Mouse (Mus musculus): ENCODE data around the gene Cldn7. TPM values are rescaled to one million over a fixed set of nuclear protein-coding genes. Genes with fewer than 3 reads are reported as not detected.

Cldn7 gene
- total and polyA plus RNA-seq, 2 experiments from 2014 or later = 0.57 TPM; not detected in 1

- DNase-seq (ENCODE audit: low spot score) = no peak
Measured at GRCm38 (mm10) chr11:69956218-69956617, 8.4 kb upstream of the Cldn7 start.

DNA sequence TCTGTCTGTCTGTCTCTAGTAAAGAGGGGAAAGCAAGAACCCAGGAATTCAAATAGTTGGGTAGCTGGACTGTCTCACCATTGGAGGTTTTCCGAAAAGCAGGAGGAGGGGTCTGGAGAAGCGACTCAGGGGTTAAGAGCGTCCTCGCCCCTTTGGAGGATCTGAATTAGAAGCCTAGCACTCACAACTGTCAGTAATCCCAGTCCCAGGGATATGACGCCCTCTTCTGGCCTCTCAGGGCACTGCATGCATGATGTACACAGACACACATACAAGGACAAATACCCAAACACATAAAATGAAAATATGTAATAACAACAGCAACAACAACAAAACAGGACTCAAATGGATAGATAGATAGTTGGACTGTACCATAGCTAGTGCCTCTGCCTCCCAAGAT is 4.0 kb upstream of the Cldn7 start:
- Histone ChIP-seq H3K9me3 (ENCODE audit: low read length) (no peaks in the 10 kb centered on the region), H3K27ac (ENCODE audit: low read depth, low read length) (no peak overlapping the region), H3K4me3 (ENCODE audit: low read depth, low read length) (no peak overlapping the region), H3K4me1 (ENCODE audit: insufficient read depth, low read length) (no peaks in the 10 kb centered on the region), H3K27me3 (ENCODE audit: insufficient read depth, low read length) (peaks cover 30% of the 10 kb centered on the region), H3K36me3 (ENCODE audit: insufficient read depth, low read length) (no peaks in the 10 kb centered on the region), H3K9ac (replicated peaks; ENCODE audit: low read length, poor library complexity, severe bottlenecking) (no peak overlapping the region), H3K4me2 (ENCODE audit: low read depth, low read length, poor library complexity, severe bottlenecking) (no peak overlapping the region)
- DNase-seq (ENCODE audit: low spot score) (no peak), ATAC-seq (ENCODE audit: low FRiP score) (no peak)
- WGBS = 24% methylated on average over 5 of the region's 5 CpGs
- TF ChIP-seq CTCF (IDR thresholded peaks at IDR 0.05) = peak; percentile 53

More at GRCm38 (mm10) chr11:69956218-69956617, 8.4 kb upstream of the Cldn7 start:
- TF ChIP-seq CTCF (IDR thresholded peaks at IDR 0.05) = no peak
- no peak for ATAC-seq (ENCODE audit: low FRiP score)
- H3K36me3 ChIP-seq (ENCODE audit: insufficient read depth, low read length) = no peaks in the 10 kb centered on the region
- H3K27me3 ChIP-seq (ENCODE audit: insufficient read depth, low read length) = no peaks in the 10 kb centered on the region
- no peak overlapping the region for H3K4me2 ChIP-seq (ENCODE audit: low read depth, low read length, poor library complexity, severe bottlenecking)
- H3K4me3 ChIP-seq (ENCODE audit: low read depth, low read length) = no peak overlapping the region
- no peak overlapping the region for H3K27ac ChIP-seq (ENCODE audit: low read depth, low read length)
- no peak overlapping the region for H3K9ac ChIP-seq (replicated peaks; ENCODE audit: low read length, poor library complexity, severe bottlenecking)
- no peaks in the 10 kb centered on the region for H3K4me1 ChIP-seq (ENCODE audit: insufficient read depth, low read length)
- no peaks in the 10 kb centered on the region for H3K9me3 ChIP-seq (ENCODE audit: low read length)
- 78% methylated on average over 1 of the region's 1 CpGs for WGBS

DNA sequence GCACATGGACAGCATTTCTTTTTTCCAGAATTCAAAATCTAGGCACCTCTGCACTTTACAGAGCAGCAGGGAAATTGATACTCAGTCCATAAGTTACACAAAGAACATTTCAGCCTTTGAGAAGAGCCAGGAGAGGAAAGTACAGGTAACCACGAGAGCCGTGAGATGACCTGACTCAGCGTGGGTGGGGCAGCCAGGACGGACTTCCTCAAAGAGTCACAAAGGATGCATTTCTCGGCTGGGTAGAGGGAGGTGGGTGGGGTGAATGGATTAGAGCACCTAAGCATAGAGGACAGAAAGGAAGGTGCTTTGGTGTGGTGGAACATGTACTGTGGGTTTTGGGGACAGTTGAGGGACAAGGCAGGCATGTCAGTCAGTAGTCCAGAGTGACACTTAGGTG is 2.7 kb upstream of the Cldn7 start:
- Histone ChIP-seq H3K4me3 (ENCODE audit: low read depth, low read length) (no peak overlapping the region), H3K9ac (replicated peaks; ENCODE audit: low read length, poor library complexity, severe bottlenecking) (no peak overlapping the region), H3K4me1 (ENCODE audit: insufficient read depth, low read length) (no peaks in the 10 kb centered on the region), H3K4me2 (ENCODE audit: low read depth, low read length, poor library complexity, severe bottlenecking) (no peak overlapping the region), H3K27me3 (ENCODE audit: insufficient read depth, low read length) (peaks cover 42% of the 10 kb centered on the region), H3K27ac (ENCODE audit: low read depth, low read length) (no peak overlapping the region), H3K9me3 (ENCODE audit: low read length) (no peaks in the 10 kb centered on the region), H3K36me3 (ENCODE audit: insufficient read depth, low read length) (no peaks in the 10 kb centered on the region)
- ATAC-seq (ENCODE audit: low FRiP score) (no peak), DNase-seq (ENCODE audit: low spot score) (no peak)
- TF ChIP-seq CTCF (IDR thresholded peaks at IDR 0.05) = no peak
- 53% methylated on average over 5 of the region's 5 CpGs for WGBS

DNA sequence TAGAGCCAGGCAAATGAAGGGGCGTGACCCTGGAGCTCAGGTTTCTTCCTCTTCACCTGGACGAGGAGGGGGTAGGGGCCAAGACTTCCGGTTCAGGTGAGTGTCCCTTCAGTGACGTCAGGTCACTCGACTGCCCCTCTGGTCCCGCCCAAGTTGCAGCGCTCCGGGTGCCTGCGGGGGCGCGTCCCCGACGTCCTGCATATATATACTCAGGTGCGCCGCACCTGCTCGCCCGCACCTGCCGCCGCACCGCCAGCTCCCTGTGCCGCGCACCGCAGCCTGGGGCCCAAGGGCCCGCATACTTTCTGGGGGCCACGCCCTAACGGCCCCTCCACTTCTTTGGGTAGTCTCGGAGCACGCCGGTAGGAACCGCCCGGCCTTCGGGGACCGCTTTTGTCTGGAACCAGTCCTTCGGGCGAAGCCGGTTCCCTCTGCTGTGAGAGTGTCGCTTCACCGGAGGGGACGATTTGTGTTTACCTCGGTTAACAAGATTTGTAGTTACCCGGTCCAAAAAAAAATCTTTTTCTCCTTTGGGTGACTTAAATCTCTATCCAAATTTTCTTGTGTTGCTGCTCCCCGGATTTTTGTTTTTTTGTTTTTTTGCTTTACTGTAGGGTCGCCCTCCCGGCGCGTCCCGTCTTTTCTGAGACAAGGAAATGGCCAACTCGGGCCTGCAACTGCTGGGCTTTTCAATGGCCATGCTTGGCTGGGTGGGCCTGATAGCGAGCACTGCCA is 859 bp downstream of the Cldn7 start:
- Histone ChIP-seq H3K27ac (ENCODE audit: low read depth, low read length) (no peak overlapping the region), H3K9ac (replicated peaks; ENCODE audit: low read length, poor library complexity, severe bottlenecking) (no peak overlapping the region), H3K36me3 (ENCODE audit: insufficient read depth, low read length) (peaks cover 13% of the 10 kb centered on the region), H3K27me3 (ENCODE audit: insufficient read depth, low read length) (peaks cover 49% of the 10 kb centered on the region), H3K4me1 (ENCODE audit: insufficient read depth, low read length) (no peaks in the 10 kb centered on the region), H3K4me3 (ENCODE audit: low read depth, low read length) (0 out of 2 replicates have a peak overlapping the region, but pooled peaks have one; percentile 8), H3K9me3 (ENCODE audit: low read length) (no peaks in the 10 kb centered on the region), H3K4me2 (ENCODE audit: low read depth, low read length, poor library complexity, severe bottlenecking) (no peak overlapping the region)
- TF ChIP-seq CTCF (IDR thresholded peaks at IDR 0.05) = no peak
- 3% methylated on average over 49 of the region's 49 CpGs for WGBS
- no peak for DNase-seq (ENCODE audit: low spot score)
- no peak for ATAC-seq (ENCODE audit: low FRiP score)

GRCm38 (mm10) chr11:69966006-69966859 is 1.7 kb downstream of the Cldn7 start:
- H3K27ac ChIP-seq (ENCODE audit: low read depth, low read length) = no peak overlapping the region
- peaks cover 13% of the 10 kb centered on the region for H3K36me3 ChIP-seq (ENCODE audit: insufficient read depth, low read length)
- no peak for ATAC-seq (ENCODE audit: low FRiP score)
- H3K27me3 ChIP-seq (ENCODE audit: insufficient read depth, low read length) = peaks cover 49% of the 10 kb centered on the region
- peak overlapping the region; percentile 36 for H3K4me2 ChIP-seq (ENCODE audit: low read depth, low read length, poor library complexity, severe bottlenecking)
- DNase-seq (ENCODE audit: low spot score) = no peak
- H3K4me3 ChIP-seq (ENCODE audit: low read depth, low read length) = peak overlapping the region; percentile 23; the same call in 1 of the 2 replicates
- H3K9me3 ChIP-seq (ENCODE audit: low read length) = no peaks in the 10 kb centered on the region
- H3K4me1 ChIP-seq (ENCODE audit: insufficient read depth, low read length) = no peaks in the 10 kb centered on the region
- peak overlapping the region; percentile 29; the same call in 1 of the 2 replicates for H3K9ac ChIP-seq (replicated peaks; ENCODE audit: low read length, poor library complexity, severe bottlenecking)
- 2% methylated on average over 58 of the region's 59 CpGs for WGBS
- TF ChIP-seq CTCF (IDR thresholded peaks at IDR 0.05) = no peak

Measured in midbrain, postnatal 0 days (tissue).